Mouse (Mus musculus): Measurements from ENCODE around the gene Gm2012.
"Not testable (repeated sequence)": the region's sequence is repeated elsewhere in the genome, so short reads cannot be mapped to it uniquely, and the experiment has no call there.

Gene Gm2012

GRCm38 (mm10) chrX:26231255-26231654, at the start of gene Gm2012:
Gene Gm2012, minus strand, starts transcription at chrX:26231355.
- not testable (repeated sequence) for DNase-seq (ENCODE audit: inconsistent age in 2 of 2, low spot score in 1 of 2)

- peak in 1 of 2 experiments; percentile 16 for DNase-seq (ENCODE audit: inconsistent age in 2 of 2, low spot score in 1 of 2)
Measured at GRCm38 (mm10) chrX:26159146-26159545, 72.0 kb downstream of the Gm2012 start.

All from adrenal gland, adult (tissue).